Mouse (Mus musculus) lung, postnatal 0 days (tissue): Measurements from ENCODE around the gene Stradb. TPM values are rescaled to one million over a fixed set of nuclear protein-coding genes. Genes with fewer than 3 reads are reported as not detected.
A peak's percentile ranks its signal among the peaks of the same experiment; 100 is the strongest.

ENCODE experiments used
- ATAC-seq: fragments of 200-750 bp; cut with Nextera tagmentation; 2 replicates; pipeline ENCODE4 v1.8.0; 2017; ENCODE audit warnings: moderate library complexity
- DNase-seq: peaks from one replicate; pipeline ENCODE4 v3.0.0-alpha.2; 2016; ENCODE audit warnings: low spot score
- H3K27ac ChIP-seq: fragments of 300-500 bp; sonication (generic); 2 replicates; pipeline ENCODE4 v1.5.1; 2014; ENCODE audit warnings: antibody characterized with exemption, mild to moderate bottlenecking, low read length, mixed read lengths
- H3K27me3 ChIP-seq: fragments of 300-500 bp; sonication (generic); replicated peaks from 2 replicates; pipeline ENCODE4 v1.6.1; 2014; ENCODE audit warnings: low read length, mixed read lengths; ENCODE audit not compliant: insufficient read depth
- H3K36me3 ChIP-seq: fragments of 300-500 bp; sonication (generic); 2 replicates; pipeline ENCODE4 v1.6.1; 2014; ENCODE audit warnings: low read length, mixed read lengths; ENCODE audit not compliant: insufficient read depth
- H3K4me1 ChIP-seq: fragments of 300-500 bp; sonication (generic); 2 replicates; pipeline ENCODE4 v1.6.1; 2014; ENCODE audit warnings: antibody characterized with exemption, low read depth, low read length, mixed read lengths; ENCODE audit not compliant: insufficient read depth
- H3K4me2 ChIP-seq: fragments of 300-500 bp; sonication (generic); replicated peaks from 2 replicates; pipeline ENCODE4 v1.6.1; 2014; ENCODE audit warnings: low read depth, mild to moderate bottlenecking, low read length, moderate library complexity, mixed read lengths
- H3K4me3 ChIP-seq: fragments of 300-500 bp; sonication (generic); 2 replicates; pipeline ENCODE4 v1.5.1; 2014; ENCODE audit warnings: low read depth, low read length
- H3K9ac ChIP-seq: fragments of 300-500 bp; sonication (generic); replicated peaks from 2 replicates; pipeline ENCODE4 v1.6.1; 2014; ENCODE audit warnings: low read depth, mild to moderate bottlenecking
- H3K9me3 ChIP-seq: fragments of 300-500 bp; sonication (generic); 2 replicates; pipeline ENCODE4 v1.6.1; 2016; ENCODE audit warnings: low read length, mixed read lengths
- CTCF ChIP-seq: IDR thresholded peaks from 2 replicates; pipeline ENCODE4 v1.5.1; 2016; ENCODE audit warnings: antibody characterized with exemption, mild to moderate bottlenecking
- EP300 ChIP-seq: IDR thresholded peaks from 2 replicates; pipeline ENCODE4 v1.6.1; 2016; ENCODE audit warnings: antibody characterized with exemption, mild to moderate bottlenecking, control low read depth
- WGBS: fragments of 180-500 bp; shearing (Covaris S2); extraction: QIAGEN DNeasy Blood & Tissue Kit; methylation state at CpG from one replicate; pipeline ENCODE4 v1.1.7; 2014; 5-methylcytosine and 5-hydroxymethylcytosine counted together
- polyA plus RNA-seq: library from polyadenylated mRNA; unstranded; fragments of >200 nt; fragmentation: Nextera tagmentation; extraction: Ambion mirVana; gene quantifications from 2 replicates; pipeline ENCODE4 v1.2.1, GENCODE M21; 2015

Stradb gene
- polyA plus RNA-seq, 1 experiment from 2014 or later = 21.6 TPM

DNA sequence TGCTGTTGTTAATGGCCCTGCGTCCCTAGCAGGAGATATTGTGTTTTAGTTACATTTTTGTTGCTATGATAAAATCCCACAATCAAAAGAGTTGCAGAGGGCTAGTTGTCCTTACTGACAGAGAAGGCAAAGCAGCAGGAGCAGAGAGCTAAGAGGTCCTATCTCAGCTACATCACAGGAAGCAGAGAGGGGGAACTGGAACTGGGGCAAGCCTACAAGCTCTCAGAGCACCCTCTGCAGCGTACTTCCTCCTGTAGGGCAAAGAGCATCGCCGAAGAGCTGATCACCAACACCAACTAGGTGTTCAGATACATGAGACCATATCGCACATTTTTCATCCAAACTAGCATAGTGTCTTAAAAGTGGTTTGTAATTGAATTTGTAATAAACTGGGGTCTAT, 22.0 kb downstream of the Stradb start:
- Histone ChIP-seq H3K27me3 (no peaks in the 10 kb centered on the region), H3K9ac (no peak overlapping the region), H3K27ac (no peak overlapping the region), H3K36me3 (0 out of 2 replicates have a peak, but pooled peaks cover 4% of the 10 kb centered on the region), H3K9me3 (no peaks in the 10 kb centered on the region), H3K4me3 (no peak overlapping the region), H3K4me1 (no peaks in the 10 kb centered on the region), H3K4me2 (no peak overlapping the region)
- ATAC-seq (no peak), DNase-seq (no peak)
- WGBS = 86% methylated on average over 5 of the region's 5 CpGs
- TF ChIP-seq CTCF (no peak), EP300 (no peak)

DNA sequence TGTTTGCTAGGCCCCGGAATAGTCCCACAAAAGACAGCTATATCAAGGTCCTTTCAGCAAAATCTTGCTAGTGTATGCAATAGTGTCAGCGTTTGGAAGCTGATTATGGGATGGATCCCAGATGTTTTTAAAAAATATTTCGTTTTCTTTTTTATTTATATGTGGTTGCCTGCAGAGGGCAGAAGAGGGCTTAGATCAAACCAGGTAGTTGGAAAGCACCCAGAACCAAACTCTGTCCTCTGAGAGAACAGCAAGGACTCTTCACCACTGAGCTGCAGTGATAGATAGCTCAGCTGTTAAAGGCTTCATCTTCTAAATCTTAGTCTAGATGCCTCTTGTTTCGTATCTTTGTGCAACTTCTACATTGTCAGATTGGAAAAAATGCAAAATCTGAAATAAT, 35.9 kb downstream of the Stradb start:
- Histone ChIP-seq H3K4me3 (no peak overlapping the region), H3K9ac (no peak overlapping the region), H3K27me3 (no peaks in the 10 kb centered on the region), H3K36me3 (no peaks in the 10 kb centered on the region), H3K27ac (no peak overlapping the region), H3K4me2 (no peak overlapping the region), H3K4me1 (no peaks in the 10 kb centered on the region), H3K9me3 (no peaks in the 10 kb centered on the region)
- 29% methylated on average over 4 of the region's 4 CpGs for WGBS
- peak; percentile 76 for DNase-seq
- no peak for ATAC-seq
- TF ChIP-seq EP300 (no peak), CTCF (peak; percentile 54)

- Histone ChIP-seq H3K27ac (no peak overlapping the region), H3K4me2 (no peak overlapping the region), H3K27me3 (no peaks in the 10 kb centered on the region), H3K36me3 (no peaks in the 10 kb centered on the region), H3K9ac (no peak overlapping the region), H3K4me3 (no peak overlapping the region), H3K4me1 (no peaks in the 10 kb centered on the region), H3K9me3 (no peaks in the 10 kb centered on the region)
- DNase-seq (no peak), ATAC-seq (no peak)
- WGBS = 76% methylated on average over 3 of the region's 3 CpGs
- TF ChIP-seq EP300 (no peak), CTCF (no peak)
Observed at GRCm38 (mm10) chr1:59021556-59021955, 48.2 kb downstream of the Stradb start.

GRCm38 (mm10) chr1:59037723-59038122, 64.4 kb downstream of the Stradb start:
- Histone ChIP-seq H3K4me1 (no peaks in the 10 kb centered on the region), H3K27me3 (no peaks in the 10 kb centered on the region), H3K4me2 (no peak overlapping the region), H3K27ac (no peak overlapping the region), H3K36me3 (no peaks in the 10 kb centered on the region), H3K4me3 (no peak overlapping the region), H3K9me3 (no peaks in the 10 kb centered on the region), H3K9ac (no peak overlapping the region)
- DNase-seq (no peak), ATAC-seq (no peak)
- no peak for TF ChIP-seq EP300
- no peak for TF ChIP-seq CTCF
- 74% methylated on average over 5 of the region's 5 CpGs for WGBS

Other genes with a start within 250 kb of the Stradb start
- 33.4 and 41.8 TPM in 2 replicates for gene Casp8, start 178.1 kb upstream of the Stradb start, polyA plus RNA-seq
- gene Trak2, start 92 bp upstream of the Stradb start, polyA plus RNA-seq = 10.1 and 12.3 TPM in 2 replicates
- not detected in 2 replicates for gene C2cd6, start 121.4 kb downstream of the Stradb start, polyA plus RNA-seq
- gene Tmem237, start 146.9 kb downstream of the Stradb start, polyA plus RNA-seq = 27.4 and 30.1 TPM in 2 replicates
- gene Mpp4, start 189.9 kb downstream of the Stradb start, polyA plus RNA-seq = 0.23 and 0.27 TPM in 2 replicates